Mouse (Mus musculus) kidney, postnatal 36 days (tissue): ENCODE data around the gene Rras.

Experiments used
- DNase-seq, 2 experiments: peaks; one replicate each; pipeline ENCODE4 v3.0.0; 2021 to 2022; ENCODE audit warnings: mixed read lengths in 2 of 2

Rras gene

GRCm38 (mm10) chr7:45027761-45028160, 10.0 kb downstream of the Rras start:
- no peak for DNase-seq

GRCm38 (mm10) chr7:45028351-45028750, 10.6 kb downstream of the Rras start:
- no peak for DNase-seq

DNA sequence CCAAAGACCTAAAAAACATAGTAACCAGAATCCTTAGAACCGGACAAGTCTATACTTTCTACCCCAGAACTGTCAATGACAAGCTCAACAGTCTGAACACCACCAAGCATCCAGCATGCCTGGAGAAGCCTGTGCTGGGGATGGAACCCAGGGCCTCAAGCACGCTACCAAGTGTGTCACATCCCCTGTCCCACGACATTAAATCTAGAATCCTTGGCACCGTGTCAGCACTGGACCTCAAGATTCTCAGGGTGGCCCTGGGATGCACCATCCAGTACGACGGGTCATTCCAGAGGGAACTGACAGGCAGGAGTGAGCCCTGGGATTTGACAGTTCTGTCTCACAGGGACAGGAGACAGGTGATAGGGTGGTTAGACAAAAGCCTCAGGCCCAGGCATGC, 12.2 kb downstream of the Rras start:
- DNase-seq = no peak

DNA sequence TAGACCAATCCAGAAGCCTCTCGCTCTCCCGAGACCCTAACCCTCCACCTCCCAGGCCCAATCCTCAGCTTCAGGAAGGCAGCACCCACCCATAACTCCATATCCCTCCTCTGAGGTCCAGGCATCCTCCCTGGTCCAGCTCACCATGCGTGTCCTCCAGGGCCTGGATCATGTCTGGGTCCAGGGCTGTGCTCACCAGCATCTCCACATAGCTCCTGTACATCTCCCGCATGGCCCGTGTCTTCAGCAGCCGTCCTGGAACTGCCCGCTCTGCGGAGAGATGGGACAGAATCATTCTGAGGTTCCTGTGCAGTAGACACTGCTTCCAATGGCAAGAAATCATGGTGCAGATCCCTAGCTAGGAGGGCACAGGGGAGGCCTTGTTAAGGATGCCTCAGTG, 13.1 kb downstream of the Rras start:
- DNase-seq = no peak

DNA sequence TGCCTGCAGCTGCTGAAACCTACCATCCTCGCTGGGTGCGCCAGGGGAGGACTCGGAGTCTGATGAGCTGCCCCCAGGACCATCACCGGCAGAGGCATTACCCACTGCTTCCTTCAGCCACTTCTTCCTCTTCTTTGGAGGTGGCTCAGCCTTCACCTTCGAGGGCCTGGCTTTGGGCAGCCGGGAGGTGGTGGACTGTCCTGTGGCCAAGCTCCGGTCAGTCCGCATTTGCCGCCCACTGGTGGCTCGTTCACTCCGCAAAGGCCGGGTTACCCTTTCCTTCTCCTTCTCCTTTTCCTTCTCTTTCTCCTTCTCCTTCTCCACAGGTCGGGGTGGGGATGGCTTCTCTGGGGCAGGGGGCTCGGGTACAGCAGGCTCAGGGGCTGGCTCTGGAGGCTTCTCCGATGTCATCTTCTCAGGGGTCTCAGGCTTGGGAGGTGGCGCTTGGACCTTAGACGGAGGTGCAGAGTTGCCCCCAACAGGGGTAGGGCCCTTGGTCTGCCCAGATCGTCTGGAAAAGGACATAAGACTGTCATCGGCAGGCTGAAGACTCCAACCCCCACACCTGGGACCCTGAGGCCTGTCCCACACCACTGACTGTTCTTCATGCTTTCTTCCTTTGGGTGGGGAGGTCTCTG, 16.1 kb downstream of the Rras start:
- no peak for DNase-seq

DNA sequence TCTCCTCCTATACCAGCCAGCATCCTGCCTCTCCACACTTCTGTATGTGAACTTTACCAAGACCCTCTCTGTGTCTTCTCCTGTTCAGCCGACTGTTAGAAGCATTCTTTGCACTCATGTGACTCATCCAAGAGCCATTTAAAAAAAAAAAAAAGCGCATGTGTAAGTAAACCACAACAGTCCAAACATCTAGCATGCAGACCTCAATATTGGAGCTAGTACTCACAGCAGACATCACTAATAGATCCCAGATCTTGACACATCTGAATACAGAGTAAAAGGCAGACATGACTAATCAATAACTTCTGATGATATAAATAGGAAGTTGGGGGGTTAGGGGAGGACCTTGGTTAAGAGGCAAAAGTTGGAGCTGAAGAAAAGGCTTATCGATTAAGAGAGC, 17.9 kb downstream of the Rras start:
- DNase-seq = no peak

DNA sequence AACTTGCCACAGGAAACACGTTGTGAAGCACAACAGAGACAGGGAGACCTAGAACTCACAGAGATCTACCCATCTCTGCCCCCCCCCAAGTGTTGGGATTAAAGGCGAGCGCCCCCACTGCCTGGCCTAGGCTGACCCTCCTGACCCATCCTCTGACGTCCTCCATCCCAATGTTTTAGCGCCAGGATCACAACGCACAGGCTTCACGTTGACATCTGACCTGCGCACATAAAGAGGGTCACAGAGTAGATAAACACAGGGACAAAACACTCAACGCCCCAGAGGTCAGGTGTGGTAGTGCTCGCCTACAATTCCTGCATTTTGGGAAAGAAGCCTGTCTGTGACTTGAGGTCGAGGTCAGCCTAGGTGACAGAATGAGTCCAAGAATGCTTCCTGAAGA, 18.9 kb downstream of the Rras start:
- DNase-seq = no peak

DNA sequence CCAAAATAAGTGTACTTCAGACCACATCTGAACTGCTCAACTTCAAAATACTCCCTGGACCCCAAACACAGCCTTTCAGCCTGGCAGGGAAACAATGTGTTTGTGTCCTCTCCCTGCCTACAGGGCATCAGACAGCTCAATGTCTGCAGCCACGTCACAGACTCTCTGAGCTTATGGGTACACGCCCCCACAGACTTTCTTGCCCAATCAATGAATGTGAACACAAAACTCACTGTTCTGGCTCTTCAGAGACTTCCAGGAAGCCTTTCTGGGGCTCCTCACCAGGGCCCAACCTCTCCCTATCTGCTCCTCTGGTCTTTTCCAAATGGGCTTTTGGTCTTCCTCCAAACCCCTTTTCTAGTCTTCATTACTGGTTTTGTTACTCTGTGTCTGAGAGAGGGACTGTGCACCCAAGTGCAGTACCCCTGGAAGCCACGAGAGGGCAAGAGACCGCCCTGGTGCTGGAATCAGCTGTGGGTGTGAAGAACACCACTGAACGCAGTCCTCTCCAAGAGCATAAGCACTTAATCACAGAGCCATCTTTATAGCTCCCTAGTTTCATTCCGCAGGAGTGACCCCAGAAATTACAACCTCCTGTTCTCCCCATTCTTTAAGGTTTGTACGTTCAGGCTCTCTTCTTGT, 20.1 kb downstream of the Rras start:
- peak; percentile 53 to 82 for DNase-seq

GRCm38 (mm10) chr7:45038411-45038810, 20.6 kb downstream of the Rras start:
- DNase-seq = no peak

- no peak for DNase-seq
Observed at GRCm38 (mm10) chr7:45040851-45041250, 23.1 kb downstream of the Rras start.

GRCm38 (mm10) chr7:45043307-45043706, 25.5 kb downstream of the Rras start:
- DNase-seq = no peak

GRCm38 (mm10) chr7:45045741-45046140, 28.0 kb downstream of the Rras start:
- DNase-seq = no peak

- DNase-seq = no peak
Observed at GRCm38 (mm10) chr7:45046853-45047350, 29.1 kb downstream of the Rras start.

- no peak for DNase-seq
Observed at GRCm38 (mm10) chr7:45047491-45047890, 29.7 kb downstream of the Rras start.

DNA sequence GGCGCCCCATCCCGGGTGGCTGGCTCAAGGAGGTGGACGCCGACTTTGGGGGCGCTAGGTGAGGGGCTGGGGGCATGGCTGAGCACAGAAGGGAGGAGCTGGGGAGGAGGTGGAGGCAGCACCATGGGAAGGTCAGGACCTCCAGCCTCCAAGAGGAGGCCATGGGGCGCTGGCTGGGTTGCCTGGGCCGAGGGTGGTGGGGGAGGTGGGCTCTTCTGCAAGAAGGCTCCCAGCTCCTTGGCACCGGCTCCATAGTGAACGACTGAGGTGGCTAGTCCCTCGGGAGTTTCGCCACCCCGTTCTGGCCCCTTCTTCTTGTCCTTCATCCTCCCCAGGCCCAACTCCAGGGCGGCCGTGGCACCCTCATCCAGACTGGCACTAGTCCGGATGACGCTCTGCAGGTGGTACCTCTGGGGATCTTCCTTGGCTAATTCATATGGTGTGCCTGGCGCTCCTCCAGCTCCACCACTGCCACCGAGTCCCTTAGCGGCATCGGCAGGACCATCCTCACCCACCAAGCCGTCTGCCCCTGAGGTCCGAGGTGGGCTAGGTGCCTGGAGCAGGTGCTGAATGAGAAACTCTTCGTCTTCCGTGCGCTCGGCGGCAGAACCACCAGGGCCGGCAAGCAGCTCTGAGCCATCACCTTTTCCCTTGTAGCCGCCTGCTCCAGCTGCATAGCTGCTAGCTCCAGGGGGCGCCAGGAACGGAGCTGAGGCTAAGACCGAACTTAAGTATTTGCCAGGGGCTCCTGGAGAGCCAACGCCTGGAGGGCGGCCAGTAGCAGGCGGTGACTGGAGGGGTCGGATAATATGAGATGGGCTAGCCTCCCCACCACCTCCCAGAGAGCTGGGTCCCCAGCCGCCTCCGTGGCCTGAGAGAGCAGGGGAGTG, 30.5 kb downstream of the Rras start:
- peak in 1 of 2 experiments; percentile 27 for DNase-seq

- no peak for DNase-seq
Observed at GRCm38 (mm10) chr7:45048923-45049657, 31.3 kb downstream of the Rras start.

- peak; percentile 74 to 77 for DNase-seq
Observed at GRCm38 (mm10) chr7:45050945-45051600, 33.3 kb downstream of the Rras start.

DNA sequence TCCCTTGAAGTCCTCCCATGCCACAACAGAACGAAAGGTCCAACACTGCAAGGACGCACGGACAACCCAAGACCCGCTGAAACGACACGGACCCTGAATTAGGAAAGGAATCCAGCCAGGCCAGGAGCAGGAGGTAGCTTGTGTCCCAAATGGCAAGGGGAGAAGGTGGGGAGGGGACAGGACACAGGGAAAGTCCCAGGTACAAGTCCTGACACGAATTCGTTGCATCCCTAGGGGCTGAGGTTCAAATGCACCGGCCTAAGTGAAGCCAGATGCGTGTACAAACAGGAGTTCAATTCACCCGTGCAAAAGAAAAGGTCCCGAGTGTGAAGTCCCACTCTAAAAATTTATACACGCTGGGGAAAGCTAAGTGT, 33.8 kb downstream of the Rras start:
- DNase-seq = no peak

DNA sequence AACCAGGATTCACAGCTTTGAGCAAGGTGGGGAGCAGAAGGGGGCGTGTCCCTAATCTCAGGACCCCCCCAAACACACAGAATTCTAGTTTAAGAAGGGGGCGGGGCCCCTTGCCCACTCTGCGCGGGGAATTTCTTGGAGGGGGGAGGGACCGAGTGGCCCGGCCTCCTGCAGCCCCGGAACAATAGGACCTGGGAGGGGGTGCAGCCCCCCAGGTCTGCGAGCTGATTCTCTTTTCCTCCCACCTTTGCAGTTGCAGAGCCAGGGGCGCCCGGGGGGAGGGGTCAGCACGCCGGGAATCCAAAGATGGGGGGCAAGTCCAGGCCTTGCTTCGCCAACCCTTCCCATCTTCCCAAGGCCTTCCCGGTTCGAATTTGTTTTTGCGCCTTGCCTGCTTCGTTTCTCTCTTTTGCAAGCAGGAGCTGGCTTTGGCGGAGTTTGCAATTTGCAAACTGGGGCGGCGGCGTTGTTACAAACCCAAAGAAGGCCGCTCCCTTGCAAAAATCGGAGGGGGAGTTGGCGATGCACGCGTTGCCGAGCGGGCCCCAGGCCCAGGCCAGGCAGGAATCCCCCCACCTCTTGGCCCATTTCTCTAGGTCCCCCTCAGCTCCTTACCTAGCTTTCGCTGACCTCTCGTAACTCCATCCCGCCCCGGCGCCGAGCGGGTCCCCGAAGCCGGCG, 34.6 kb downstream of the Rras start:
- DNase-seq = peak; percentile 13 to 39

DNA sequence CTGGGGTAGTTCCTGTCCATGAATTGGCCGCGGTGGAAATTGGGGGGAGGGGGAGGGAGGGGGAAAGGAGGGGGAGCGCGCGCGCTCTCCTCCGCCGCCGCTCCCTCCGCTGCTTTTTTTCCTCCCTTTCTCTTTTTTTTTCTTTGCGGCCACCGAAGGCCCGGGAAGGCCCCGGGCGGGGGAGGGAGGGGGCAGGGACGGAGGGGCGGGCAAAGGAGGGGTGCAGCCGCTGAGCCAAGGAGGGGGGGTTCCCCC, 35.0 kb downstream of the Rras start, which contains the start of gene Prr12:
Prr12 (minus strand) TSS at position 20 of the 255 bp plus-strand sequence.
- peak in 1 of 2 experiments; percentile 62 for DNase-seq

- peak; percentile 59 to 80 for DNase-seq
Observed at GRCm38 (mm10) chr7:45053117-45053930, 35.6 kb downstream of the Rras start.
